Mouse (Mus musculus) erythroblast, embryonic 14.5 days (primary cell): ENCODE results near the gene Snrnp25.

Experiments
- GATA1 ChIP-seq: IDR thresholded peaks from 2 replicates; pipeline ENCODE4 v1.6.1; 2012; ENCODE audit warnings: low read length, inconsistent platforms, mixed read lengths
- TAL1 ChIP-seq: IDR thresholded peaks from 3 replicates; pipeline ENCODE4 v1.6.1; 2012; ENCODE audit warnings: low read length, inconsistent platforms, mixed read lengths

- TF ChIP-seq GATA1 (no peak), TAL1 (no peak)
Measured at GRCm38 (mm10) chr11:32190603-32191110, 14.6 kb upstream of the Snrnp25 start.
